Mouse (Mus musculus) liver, postnatal 0 days (tissue): Measurements from ENCODE around the gene Glipr1l3. TPM values are rescaled to one million over a fixed set of nuclear protein-coding genes. Genes with fewer than 3 reads are reported as not detected.
A peak's percentile ranks its signal among the peaks of the same experiment; 100 is the strongest.
"Not testable (repeated sequence)": the region's sequence is repeated elsewhere in the genome, so short reads cannot be mapped to it uniquely, and the experiment has no call there.

ENCODE experiments used
- ATAC-seq: fragments of 200-750 bp; cut with Nextera tagmentation; 2 replicates; pipeline ENCODE4 v1.8.0; 2017; ENCODE audit warnings: mild to moderate bottlenecking, moderate library complexity
- DNase-seq: peaks from one replicate; pipeline ENCODE4 v3.0.0-alpha.2; 2016
- H3K27ac ChIP-seq: fragments of 300-500 bp; sonication (generic); 2 replicates; pipeline ENCODE4 v1.5.1; 2014; ENCODE audit warnings: antibody characterized with exemption, moderate library complexity, mild to moderate bottlenecking, low read depth
- H3K27me3 ChIP-seq: fragments of 300-500 bp; sonication (generic); 2 replicates; pipeline ENCODE4 v1.6.1; 2014; ENCODE audit warnings: low read length, control low read depth, mixed read lengths; ENCODE audit not compliant: insufficient read depth
- H3K36me3 ChIP-seq: fragments of 300-500 bp; sonication (generic); replicated peaks from 2 replicates; pipeline ENCODE4 v1.6.1; 2014; ENCODE audit warnings: mild to moderate bottlenecking, control low read depth, low read length, moderate library complexity, mixed read lengths; ENCODE audit not compliant: insufficient read depth
- H3K4me1 ChIP-seq: fragments of 300-500 bp; sonication (generic); 2 replicates; pipeline ENCODE4 v1.6.1; 2014; ENCODE audit warnings: antibody characterized with exemption, mild to moderate bottlenecking, control low read depth; ENCODE audit not compliant: insufficient read depth
- H3K4me2 ChIP-seq: fragments of 300-500 bp; sonication (generic); 2 replicates; pipeline ENCODE4 v1.6.1; 2014; ENCODE audit warnings: low read depth, mild to moderate bottlenecking, low read length, moderate library complexity, mixed read lengths
- H3K4me3 ChIP-seq: fragments of 300-500 bp; sonication (generic); 2 replicates; pipeline ENCODE4 v1.5.1; 2014; ENCODE audit warnings: low read depth, low read length
- H3K9ac ChIP-seq: fragments of 300-500 bp; sonication (generic); replicated peaks from 2 replicates; pipeline ENCODE4 v1.6.1; 2014; ENCODE audit warnings: mild to moderate bottlenecking, moderate library complexity
- H3K9me3 ChIP-seq: fragments of 300-500 bp; sonication (generic); 2 replicates; pipeline ENCODE4 v1.6.1; 2016; ENCODE audit warnings: mild to moderate bottlenecking, control low read depth, low read length, mixed read lengths
- CTCF ChIP-seq: sonication (generic); IDR thresholded peaks from 2 replicates; pipeline ENCODE4 v1.5.1; 2016; ENCODE audit warnings: antibody characterized with exemption, low read depth
- WGBS: fragments of 180-500 bp; shearing (Covaris S2); extraction: QIAGEN DNeasy Blood & Tissue Kit; methylation state at CpG from one replicate; pipeline ENCODE4 v1.1.7; 2014; ENCODE audit not compliant: insufficient replicate concordance; 5-methylcytosine and 5-hydroxymethylcytosine counted together
- polyA plus RNA-seq: library from polyadenylated mRNA; unstranded; fragments of >200 nt; fragmentation: Nextera tagmentation; extraction: Ambion mirVana; gene quantifications from 2 replicates; pipeline ENCODE4 v1.2.1, GENCODE M21; 2015

Gene Glipr1l3
- polyA plus RNA-seq, 1 experiment from 2014 or later = not detected

GRCm38 (mm10) chr10:112105785-112106184 lies 54.3 kb downstream of the Glipr1l3 start:
- peak; percentile 54 for DNase-seq
- 9% methylated on average over 5 of the region's 5 CpGs for WGBS
- H3K4me2 ChIP-seq, H3K27me3 ChIP-seq, ATAC-seq, H3K9ac ChIP-seq, H3K27ac ChIP-seq, H3K9me3 ChIP-seq, H3K4me3 ChIP-seq, H3K36me3 ChIP-seq, H3K4me1 ChIP-seq: not testable (repeated sequence)
- peak; percentile 74 for TF ChIP-seq CTCF

Other genes with a start within 250 kb of the Glipr1l3 start
- gene Krr1, start 187.7 kb downstream of the Glipr1l3 start, polyA plus RNA-seq = 11.2 and 11.6 TPM in 2 replicates
- gene Glipr1, start 157.7 kb downstream of the Glipr1l3 start, polyA plus RNA-seq = 9.2 and 9.9 TPM in 2 replicates
- not detected in 2 replicates for gene Glipr1l1, start 100.1 kb downstream of the Glipr1l3 start, polyA plus RNA-seq
- not detected in 2 replicates for gene Glipr1l2, start 77.0 kb downstream of the Glipr1l3 start, polyA plus RNA-seq
- gene Caps2, start 3.3 kb upstream of the Glipr1l3 start, polyA plus RNA-seq = not detected in 2 replicates
- gene Kcnc2, start 110.8 kb upstream of the Glipr1l3 start, polyA plus RNA-seq = not detected in 2 replicates